Mouse (Mus musculus) urinary bladder, postnatal 0 days (tissue): Measurements from ENCODE around the gene Fam71b. TPM values are rescaled to one million over a fixed set of nuclear protein-coding genes. Genes with fewer than 3 reads are reported as not detected.

ENCODE experiments used
- polyA plus RNA-seq: library from polyadenylated mRNA; unstranded; fragments of >200 nt; fragmentation: Nextera tagmentation; extraction: Ambion mirVana; gene quantifications from 2 replicates; pipeline ENCODE4 v1.2.1, GENCODE M21; 2015

The Fam71b gene
- not detected in 2 replicates for polyA plus RNA-seq

DNA sequence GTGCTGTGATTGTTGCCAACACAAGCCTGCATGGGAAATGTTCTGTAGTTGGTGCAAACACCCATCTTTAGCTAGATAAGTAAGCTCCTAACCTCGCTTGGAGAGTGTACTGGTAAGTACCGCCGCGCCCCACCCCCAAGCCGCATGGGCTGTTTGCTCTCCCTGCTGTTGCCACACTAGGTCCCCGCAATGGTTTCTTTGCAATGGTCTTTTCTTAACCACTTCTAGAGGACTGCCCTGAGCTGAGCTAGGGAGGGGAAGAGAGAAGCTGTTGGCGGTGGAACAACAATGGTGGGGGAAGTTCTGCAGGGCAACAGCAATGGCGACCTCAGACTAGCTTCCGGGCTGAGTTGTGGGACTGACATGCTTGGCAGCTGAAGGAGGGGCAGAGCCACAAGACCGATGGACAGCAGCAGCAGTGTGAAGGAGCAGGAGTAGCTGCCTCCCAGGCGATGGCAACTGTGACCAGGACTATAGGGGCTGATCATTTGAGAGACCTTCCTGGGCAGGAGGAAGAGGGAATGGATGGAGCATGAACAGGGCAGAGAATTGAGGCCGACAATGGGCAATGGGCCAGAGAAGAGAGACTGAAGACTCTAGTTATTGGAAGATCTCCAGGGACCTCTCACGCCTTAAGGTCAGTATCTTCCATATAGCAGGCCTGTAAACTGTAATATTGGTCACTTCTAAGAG, at the start of gene Fam71b:
TSS of gene Fam71b (plus strand) at position 393 of the 693 bp plus-strand sequence.

DNA sequence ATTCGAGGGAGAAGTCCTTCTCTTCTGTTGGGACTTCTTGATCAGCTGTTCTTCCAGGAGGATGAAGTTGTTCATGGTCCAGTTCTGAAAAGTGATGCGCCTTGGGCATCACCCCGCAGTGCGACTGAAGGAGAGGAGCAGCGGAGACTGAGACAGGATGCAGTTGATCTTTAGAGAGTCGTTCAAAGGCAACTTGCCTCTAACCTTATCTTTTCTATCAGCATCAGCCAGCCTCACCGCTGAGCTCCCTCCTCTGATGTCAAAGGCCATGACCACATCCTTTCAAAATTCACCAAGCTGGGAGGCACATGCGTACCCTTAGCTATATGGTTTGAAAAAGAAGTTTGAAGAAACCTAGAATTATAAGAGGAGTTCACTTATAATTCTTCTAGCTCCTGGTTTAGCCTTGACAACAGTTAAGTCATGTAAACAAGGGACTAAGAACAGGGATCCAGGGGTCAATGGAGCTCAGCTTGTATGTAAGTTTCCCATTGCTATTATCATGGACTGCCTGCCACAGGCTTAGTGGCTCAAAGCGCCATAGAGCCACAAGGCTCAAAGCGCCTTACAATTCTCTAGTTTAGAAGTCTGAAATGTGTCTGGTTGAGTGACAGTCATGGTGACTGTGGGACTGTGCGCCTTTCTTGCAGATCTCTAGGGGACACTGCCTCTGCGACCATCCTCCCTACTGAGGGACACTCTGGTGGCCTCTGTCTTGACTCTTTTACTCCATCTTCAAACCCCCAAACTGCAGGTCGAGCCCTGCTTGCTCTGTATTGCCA, 6.8 kb upstream of the Fam71b start, which contains the start of gene Itk:
TSS of gene Itk (minus strand) at position 180 of the 782 bp plus-strand sequence.

GRCm38 (mm10) chr11:46436760-46437458, 40.5 kb downstream of the Fam71b start, which contains the start of gene Med7:
Gene Med7 (plus strand): TSS chr11:46436925.

DNA sequence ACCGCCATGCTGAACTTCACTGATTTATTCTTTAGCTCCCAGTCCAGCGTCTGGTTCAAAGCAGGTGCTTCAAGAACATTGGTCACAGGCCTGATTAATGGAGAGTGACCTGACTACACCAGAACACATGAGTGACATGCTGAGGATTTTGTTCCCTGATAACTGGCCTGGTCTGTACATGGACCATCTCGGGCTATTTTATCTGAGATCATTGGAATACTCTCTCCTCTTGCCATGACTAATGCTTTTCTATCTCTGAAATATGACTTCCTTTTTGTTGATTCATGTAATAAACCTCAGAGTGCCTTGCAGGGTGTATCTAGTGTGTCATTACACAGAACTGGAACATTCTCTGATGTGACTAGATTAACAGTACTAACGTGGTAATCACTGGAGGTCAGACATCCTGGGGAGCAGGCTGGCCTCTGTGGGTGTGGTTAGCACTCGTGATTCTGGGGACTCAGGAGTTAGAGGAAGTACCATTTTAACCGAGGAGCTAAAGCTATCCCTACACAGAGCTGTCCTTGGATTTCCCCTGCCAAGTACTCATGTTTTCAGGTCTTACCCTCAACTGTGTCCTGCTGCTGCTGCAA, 58.2 kb downstream of the Fam71b start, which contains the start of gene Havcr2:
TSS of gene Havcr2 (plus strand) at position 483 of the 593 bp plus-strand sequence.

Other genes starting within 250 kb of the Fam71b start
- 117 and 131 TPM in 2 replicates for gene Nipal4, start 230.1 kb upstream of the Fam71b start, polyA plus RNA-seq
- gene Fndc9, start 161.0 kb upstream of the Fam71b start, polyA plus RNA-seq, result 0.07 TPM in 1 of 2 replicates, not detected in the other
- gene Cyfip2, start 83.7 kb upstream of the Fam71b start, polyA plus RNA-seq, result 1.5 and 1.8 TPM in 2 replicates
- gene Itk, start 7.0 kb upstream of the Fam71b start, polyA plus RNA-seq, result 0.02 and 0.05 TPM in 2 replicates
- gene Med7, start 40.4 kb downstream of the Fam71b start, polyA plus RNA-seq, result 46.7 and 48.8 TPM in 2 replicates
- 0.26 and 0.57 TPM in 2 replicates for gene Havcr2, start 58.4 kb downstream of the Fam71b start, polyA plus RNA-seq
- gene Gm12169, start 127.7 kb downstream of the Fam71b start, polyA plus RNA-seq, result not detected in 2 replicates
- not detected in 2 replicates for gene BC053393, start 175.0 kb downstream of the Fam71b start, polyA plus RNA-seq
- gene Dppa1, start 232.7 kb downstream of the Fam71b start, polyA plus RNA-seq, result not detected in 2 replicates